Mouse (Mus musculus): ENCODE data around the gene Lrrc4b. TPM values are rescaled to one million over a fixed set of nuclear protein-coding genes. Genes with fewer than 3 reads are reported as not detected.
A peak's percentile ranks its signal among the peaks of the same experiment; 100 is the strongest.

Lrrc4b gene
- polyA plus RNA-seq, 1 experiment from 2014 or later, result not detected

DNA sequence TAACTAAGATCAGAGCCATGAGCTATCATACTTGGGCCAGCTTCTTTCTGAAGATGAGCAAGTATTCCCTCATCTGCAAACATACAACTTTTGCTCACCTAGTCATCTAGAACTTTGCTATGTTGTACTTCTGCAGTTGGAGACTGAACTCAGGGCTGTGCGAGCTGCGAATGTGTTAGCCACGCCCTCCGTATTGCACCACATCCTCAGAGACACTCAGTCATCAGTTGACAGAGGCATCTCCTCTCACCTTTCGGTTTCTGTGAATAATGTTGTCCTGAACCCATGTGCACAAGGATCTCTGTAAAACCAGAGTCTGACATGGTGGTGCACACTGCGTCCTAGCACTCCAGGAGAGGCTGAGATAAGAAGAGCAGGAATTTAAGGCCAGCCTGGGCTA, 27.1 kb upstream of the Lrrc4b start:
- no peak overlapping the region for H3K4me3 ChIP-seq (ENCODE audit: low read depth, low read length)
- no peaks in the 10 kb centered on the region for H3K9me3 ChIP-seq (replicated peaks; ENCODE audit: control insufficient read depth, low read length)
- H3K27me3 ChIP-seq (ENCODE audit: control insufficient read depth, insufficient read depth, low read depth, low read length), result no peaks in the 10 kb centered on the region; the same call in none of the 2 replicates
- no peak for ATAC-seq (ENCODE audit: low read depth)
- no peaks in the 10 kb centered on the region for H3K36me3 ChIP-seq (ENCODE audit: control insufficient read depth, insufficient read depth)
- WGBS (ENCODE audit: insufficient replicate concordance), result 45% methylated on average over 6 of the region's 6 CpGs
- peaks cover 3% of the 10 kb centered on the region; the same call in 1 of the 2 replicates for H3K4me1 ChIP-seq (ENCODE audit: control insufficient read depth, low read depth, low read length)
- no peak overlapping the region for H3K27ac ChIP-seq (ENCODE audit: low read length)
- H3K4me2 ChIP-seq (ENCODE audit: low read depth, low read length), result no peak overlapping the region
- no peak overlapping the region for H3K9ac ChIP-seq (ENCODE audit: low read depth, low read length)

DNA sequence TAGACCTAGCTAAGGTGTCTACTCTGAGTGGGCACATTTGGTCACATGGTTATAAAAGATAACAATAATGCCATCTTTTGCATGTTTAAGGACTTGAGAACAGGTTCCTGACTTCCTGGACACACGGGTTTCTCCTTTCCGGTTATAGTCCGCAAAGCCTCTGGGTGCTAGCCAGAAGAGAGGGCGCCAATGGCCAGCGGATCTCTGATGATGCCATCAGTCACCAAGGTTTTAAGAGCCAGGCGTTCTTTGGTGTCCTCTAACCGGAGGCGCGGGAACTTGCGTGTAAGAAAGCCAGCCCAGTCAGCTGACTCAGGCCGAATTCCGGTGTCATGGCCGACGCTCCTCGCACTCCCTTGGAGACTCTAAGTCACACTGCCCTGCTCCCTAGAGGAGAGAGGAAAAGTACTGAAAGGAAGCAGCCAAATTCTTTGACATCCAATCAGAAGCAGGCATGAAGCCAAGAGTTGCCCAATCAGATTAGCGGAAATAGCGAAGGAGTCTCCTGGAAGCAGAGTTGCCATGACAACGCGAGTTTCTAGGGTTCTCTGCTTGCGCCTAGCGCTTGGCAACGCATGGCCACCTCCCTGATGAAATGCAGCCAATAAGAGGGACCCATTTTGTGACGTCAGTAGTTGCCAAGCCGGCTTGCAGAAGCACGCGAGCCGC, 23.3 kb upstream of the Lrrc4b start:
- ATAC-seq (ENCODE audit: low read depth), result peak; percentile 71
- Histone ChIP-seq H3K4me1 (ENCODE audit: control insufficient read depth, low read depth, low read length) (peaks cover 3% of the 10 kb centered on the region; the same call in 1 of the 2 replicates), H3K4me2 (ENCODE audit: low read depth, low read length) (peak overlapping the region; percentile 51), H3K36me3 (ENCODE audit: control insufficient read depth, insufficient read depth) (no peaks in the 10 kb centered on the region), H3K9ac (ENCODE audit: low read depth, low read length) (no peak overlapping the region), H3K27me3 (ENCODE audit: control insufficient read depth, insufficient read depth, low read depth, low read length) (no peaks in the 10 kb centered on the region; the same call in none of the 2 replicates), H3K27ac (ENCODE audit: low read length) (no peak overlapping the region), H3K9me3 (replicated peaks; ENCODE audit: control insufficient read depth, low read length) (no peaks in the 10 kb centered on the region), H3K4me3 (ENCODE audit: low read depth, low read length) (peak overlapping the region; percentile 37)
- 3% methylated on average over 27 of the region's 27 CpGs for WGBS (ENCODE audit: insufficient replicate concordance)

- peak overlapping the region; percentile 51 for H3K4me2 ChIP-seq (ENCODE audit: low read depth, low read length)
- peaks cover 3% of the 10 kb centered on the region; the same call in 1 of the 2 replicates for H3K4me1 ChIP-seq (ENCODE audit: control insufficient read depth, low read depth, low read length)
- no peaks in the 10 kb centered on the region for H3K9me3 ChIP-seq (replicated peaks; ENCODE audit: control insufficient read depth, low read length)
- peak overlapping the region; percentile 37 for H3K4me3 ChIP-seq (ENCODE audit: low read depth, low read length)
- H3K27me3 ChIP-seq (ENCODE audit: control insufficient read depth, insufficient read depth, low read depth, low read length), result no peaks in the 10 kb centered on the region; the same call in none of the 2 replicates
- no peak for ATAC-seq (ENCODE audit: low read depth)
- H3K27ac ChIP-seq (ENCODE audit: low read length), result no peak overlapping the region
- H3K9ac ChIP-seq (ENCODE audit: low read depth, low read length), result no peak overlapping the region
- 3% methylated on average over 5 of the region's 5 CpGs for WGBS (ENCODE audit: insufficient replicate concordance)
- H3K36me3 ChIP-seq (ENCODE audit: control insufficient read depth, insufficient read depth), result no peaks in the 10 kb centered on the region
These were observed 22.8 kb upstream of the Lrrc4b start for GRCm38 (mm10) chr7:44406015-44406355.

GRCm38 (mm10) chr7:44411144-44411543, 17.7 kb upstream of the Lrrc4b start:
- no peak overlapping the region for H3K4me2 ChIP-seq (ENCODE audit: low read depth, low read length)
- peaks cover 3% of the 10 kb centered on the region for H3K4me1 ChIP-seq (ENCODE audit: control insufficient read depth, low read depth, low read length)
- H3K36me3 ChIP-seq (ENCODE audit: control insufficient read depth, insufficient read depth), result no peaks in the 10 kb centered on the region
- no peaks in the 10 kb centered on the region for H3K9me3 ChIP-seq (replicated peaks; ENCODE audit: control insufficient read depth, low read length)
- no peak for ATAC-seq (ENCODE audit: low read depth)
- no peak overlapping the region for H3K9ac ChIP-seq (ENCODE audit: low read depth, low read length)
- no peak overlapping the region for H3K27ac ChIP-seq (ENCODE audit: low read length)
- 71% methylated on average over 4 of the region's 4 CpGs for WGBS (ENCODE audit: insufficient replicate concordance)
- no peak overlapping the region for H3K4me3 ChIP-seq (ENCODE audit: low read depth, low read length)
- H3K27me3 ChIP-seq (ENCODE audit: control insufficient read depth, insufficient read depth, low read depth, low read length), result no peaks in the 10 kb centered on the region; the same call in 1 of the 2 replicates

GRCm38 (mm10) chr7:44413307-44413706, 15.5 kb upstream of the Lrrc4b start:
- WGBS (ENCODE audit: insufficient replicate concordance), result 59% methylated on average over 6 of the region's 6 CpGs
- no peak for ATAC-seq (ENCODE audit: low read depth)

DNA sequence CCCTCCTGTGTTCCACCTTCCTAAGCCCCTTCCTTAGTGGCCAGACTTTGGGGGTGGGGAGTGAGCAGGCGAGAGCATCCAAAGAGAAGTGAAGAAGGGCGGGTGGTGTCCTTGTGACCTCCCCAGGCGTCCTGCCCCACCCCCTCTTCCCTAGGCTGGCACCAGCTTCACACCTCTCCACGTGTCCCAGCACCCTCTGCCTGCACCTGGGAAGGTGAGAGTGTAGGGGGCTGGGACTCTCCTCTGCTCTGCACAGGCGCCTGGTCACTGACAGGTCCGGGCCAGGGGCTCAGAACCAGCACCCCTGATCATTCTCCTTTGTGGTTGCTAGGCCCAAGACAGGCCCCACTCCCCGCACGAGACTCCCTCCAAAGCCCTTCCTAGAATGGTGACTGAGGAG, 1.2 kb upstream of the Lrrc4b start:
- H3K4me2 ChIP-seq (ENCODE audit: low read depth, low read length), result no peak overlapping the region
- H3K36me3 ChIP-seq (ENCODE audit: control insufficient read depth, insufficient read depth), result no peaks in the 10 kb centered on the region
- 22% methylated on average over 8 of the region's 8 CpGs for WGBS (ENCODE audit: insufficient replicate concordance)
- no peaks in the 10 kb centered on the region for H3K4me1 ChIP-seq (ENCODE audit: control insufficient read depth, low read depth, low read length)
- H3K9ac ChIP-seq (ENCODE audit: low read depth, low read length), result no peak overlapping the region
- no peaks in the 10 kb centered on the region for H3K9me3 ChIP-seq (replicated peaks; ENCODE audit: control insufficient read depth, low read length)
- H3K27ac ChIP-seq (ENCODE audit: low read length), result no peak overlapping the region
- H3K4me3 ChIP-seq (ENCODE audit: low read depth, low read length), result no peak overlapping the region
- no peak for ATAC-seq (ENCODE audit: low read depth)
- H3K27me3 ChIP-seq (ENCODE audit: control insufficient read depth, insufficient read depth, low read depth, low read length), result peaks cover 60% of the 10 kb centered on the region

More at GRCm38 (mm10) chr7:44413307-44413706, 15.5 kb upstream of the Lrrc4b start:
- no peak overlapping the region for H3K4me2 ChIP-seq (ENCODE audit: low read depth, low read length)
- H3K9me3 ChIP-seq (replicated peaks; ENCODE audit: control insufficient read depth, low read length), result no peaks in the 10 kb centered on the region
- H3K36me3 ChIP-seq (ENCODE audit: control insufficient read depth, insufficient read depth), result no peaks in the 10 kb centered on the region
- no peak overlapping the region for H3K9ac ChIP-seq (ENCODE audit: low read depth, low read length)
- H3K4me1 ChIP-seq (ENCODE audit: control insufficient read depth, low read depth, low read length), result peaks cover 3% of the 10 kb centered on the region
- H3K27me3 ChIP-seq (ENCODE audit: control insufficient read depth, insufficient read depth, low read depth, low read length), result no peaks in the 10 kb centered on the region
- H3K27ac ChIP-seq (ENCODE audit: low read length), result no peak overlapping the region
- no peak overlapping the region for H3K4me3 ChIP-seq (ENCODE audit: low read depth, low read length)

DNA sequence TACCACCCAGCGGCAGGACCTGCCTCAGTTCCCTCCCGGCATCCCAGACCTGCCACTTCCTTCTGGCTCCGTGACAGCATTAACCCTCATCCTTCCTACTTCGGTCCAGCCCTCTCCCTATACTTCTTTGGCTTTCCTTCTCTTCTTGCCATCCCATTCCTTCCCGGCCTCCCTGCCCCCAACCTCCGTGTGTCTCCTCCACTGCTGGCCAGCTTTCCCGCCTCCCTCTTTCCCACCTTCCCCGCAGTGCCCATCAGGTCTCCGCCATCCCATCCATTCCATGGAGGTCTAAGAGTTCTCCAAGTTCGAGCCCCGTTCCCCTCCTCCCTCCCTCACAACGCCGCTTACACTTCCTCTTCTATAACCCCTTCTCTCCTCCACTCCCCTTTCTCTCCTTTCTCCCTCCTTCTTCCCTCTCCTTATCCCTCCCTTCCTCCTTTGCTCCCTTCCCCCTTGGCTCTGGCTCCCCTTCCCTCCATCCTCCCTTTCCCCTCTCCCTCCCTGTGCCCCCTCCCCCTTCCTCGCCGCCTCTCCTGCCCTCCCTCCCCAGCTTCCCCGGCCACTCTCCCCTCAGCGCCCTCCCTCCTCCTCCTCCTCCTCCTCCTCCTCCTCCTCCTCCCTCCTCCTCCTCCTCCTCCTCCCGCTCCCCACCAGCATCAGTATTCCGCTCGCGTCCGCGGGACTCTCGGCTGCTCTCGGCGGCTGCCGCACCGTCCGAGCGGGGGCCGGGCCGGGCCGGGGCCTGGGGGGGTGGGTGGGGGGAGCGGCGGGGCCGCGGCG, 457 bp upstream of the Lrrc4b start:
- H3K36me3 ChIP-seq (ENCODE audit: control insufficient read depth, insufficient read depth), result no peaks in the 10 kb centered on the region
- no peak overlapping the region for H3K9ac ChIP-seq (ENCODE audit: low read depth, low read length)
- 4% methylated on average over 16 of the region's 38 CpGs for WGBS (ENCODE audit: insufficient replicate concordance)
- H3K4me3 ChIP-seq (ENCODE audit: low read depth, low read length), result no peak overlapping the region
- no peaks in the 10 kb centered on the region for H3K9me3 ChIP-seq (replicated peaks; ENCODE audit: control insufficient read depth, low read length)
- H3K27ac ChIP-seq (ENCODE audit: low read length), result no peak overlapping the region
- no peak overlapping the region for H3K4me2 ChIP-seq (ENCODE audit: low read depth, low read length)
- ATAC-seq (ENCODE audit: low read depth), result no peak
- H3K4me1 ChIP-seq (ENCODE audit: control insufficient read depth, low read depth, low read length), result peaks cover 2% of the 10 kb centered on the region
- peaks cover 60% of the 10 kb centered on the region for H3K27me3 ChIP-seq (ENCODE audit: control insufficient read depth, insufficient read depth, low read depth, low read length)

DNA sequence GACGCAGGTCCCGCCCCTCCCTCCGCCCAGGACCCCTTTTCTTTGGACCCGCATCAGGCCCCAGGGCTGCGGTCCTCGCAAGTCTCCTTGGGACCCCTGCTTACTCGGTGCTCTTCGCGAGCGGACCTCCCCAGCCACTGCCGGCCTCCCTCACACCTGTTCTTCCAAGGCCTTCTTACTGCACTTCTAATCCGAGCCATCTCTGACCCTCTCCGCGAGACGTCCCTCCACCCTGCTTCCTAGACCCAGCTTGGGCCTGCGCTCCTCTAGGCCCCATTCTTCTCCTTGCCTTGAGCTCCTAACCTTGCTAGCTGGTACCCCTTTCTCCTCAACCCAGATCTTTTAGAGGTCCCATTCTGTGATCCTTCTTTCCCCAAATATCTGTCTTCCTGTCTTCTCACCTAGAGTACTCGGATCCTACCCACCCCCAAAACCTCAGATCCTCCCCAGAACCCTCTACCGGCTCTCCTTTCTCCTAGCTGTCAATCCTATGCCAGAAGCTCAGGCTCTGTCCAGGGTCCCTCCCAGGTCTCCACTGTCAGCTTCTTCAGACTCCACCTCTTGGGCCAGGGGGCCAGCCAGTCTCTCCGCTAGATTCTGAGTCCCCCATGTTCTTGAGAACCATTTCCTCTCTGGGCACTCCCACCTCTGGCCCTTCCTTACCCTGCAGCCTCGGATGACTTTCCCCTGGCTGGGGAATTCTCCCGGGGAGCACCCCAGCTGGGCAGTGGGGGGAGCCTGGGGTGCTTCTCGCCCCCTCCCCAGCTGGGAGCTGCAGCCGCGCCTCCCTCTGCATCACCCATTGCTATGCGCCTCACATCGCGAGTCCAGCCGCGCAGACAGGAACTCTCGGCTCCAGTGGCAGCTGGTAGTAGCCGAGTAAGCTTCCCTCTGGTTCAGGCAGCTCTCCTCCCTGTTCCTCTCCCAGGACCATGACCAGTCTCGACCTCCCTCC, 993 bp downstream of the Lrrc4b start:
- Histone ChIP-seq H3K4me2 (ENCODE audit: low read depth, low read length) (no peak overlapping the region), H3K4me1 (ENCODE audit: control insufficient read depth, low read depth, low read length) (peaks cover 8% of the 10 kb centered on the region), H3K9ac (ENCODE audit: low read depth, low read length) (no peak overlapping the region), H3K36me3 (ENCODE audit: control insufficient read depth, insufficient read depth) (no peaks in the 10 kb centered on the region), H3K9me3 (replicated peaks; ENCODE audit: control insufficient read depth, low read length) (no peaks in the 10 kb centered on the region), H3K27me3 (ENCODE audit: control insufficient read depth, insufficient read depth, low read depth, low read length) (peaks cover 61% of the 10 kb centered on the region), H3K4me3 (ENCODE audit: low read depth, low read length) (no peak overlapping the region), H3K27ac (ENCODE audit: low read length) (no peak overlapping the region)
- WGBS (ENCODE audit: insufficient replicate concordance), result 6% methylated on average over 31 of the region's 32 CpGs
- no peak for ATAC-seq (ENCODE audit: low read depth)
